Mouse (Mus musculus) cerebellum, adult 2 months (tissue): ENCODE measurements around the gene Ccdc9b.

Experiments used
- CTCF ChIP-seq: fragments of 200-500 bp; IDR thresholded peaks from 2 replicates; pipeline ENCODE4 v1.5.1; 2011; ENCODE audit warnings: low read depth, mild to moderate bottlenecking, control low read depth, low read length, moderate library complexity, borderline replicate concordance; ENCODE audit not compliant: insufficient read depth
- POLR2A ChIP-seq: fragments of 200-500 bp; IDR thresholded peaks from 2 replicates; pipeline ENCODE4 v1.6.1; 2011; ENCODE audit warnings: low read length, control low read depth, borderline replicate concordance; ENCODE audit not compliant: insufficient read depth

- no peak for TF ChIP-seq CTCF
- TF ChIP-seq POLR2A = peak; percentile 52
These were observed 17.1 kb downstream of the Ccdc9b start, which contains the start of gene Inafm2 for GRCm38 (mm10) chr2:118745232-118745884.
